Mouse (Mus musculus): Measurements from ENCODE around the gene Plekha4. TPM values are rescaled to one million over a fixed set of nuclear protein-coding genes. Genes with fewer than 3 reads are reported as not detected.
"Not testable (repeated sequence)": the region's sequence is repeated elsewhere in the genome, so short reads cannot be mapped to it uniquely, and the experiment has no call there.

Plekha4 gene
- polyA plus RNA-seq, 1 experiment from 2014 or later: 0.80 TPM

DNA sequence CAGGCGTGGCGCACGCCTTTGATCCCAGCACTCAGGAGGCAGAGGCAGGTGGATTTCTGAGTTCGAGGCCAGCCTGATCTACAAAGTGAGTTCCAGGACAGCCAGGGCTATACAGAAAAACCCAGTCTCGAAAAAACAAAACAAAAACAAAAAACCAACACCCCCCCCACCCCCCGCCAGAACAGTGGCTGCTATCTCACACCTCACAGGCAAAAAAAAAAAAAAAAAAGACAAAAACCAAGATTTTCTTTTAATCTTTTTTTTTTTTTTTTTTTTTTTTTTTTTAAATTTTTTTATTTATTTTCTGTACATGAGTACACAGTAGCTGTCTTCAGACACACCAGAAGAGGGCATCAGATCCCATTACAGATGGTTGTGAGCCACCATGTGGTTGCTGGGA, 1.0 kb downstream of the Plekha4 start:
- not testable (repeated sequence) for H3K4me3 ChIP-seq (ENCODE audit: control insufficient read depth in 1 of 2, insufficient read depth in 1 of 2, low read depth in 1 of 2, low read length in 2 of 2); H3K9me3 ChIP-seq (ENCODE audit: control insufficient read depth, low read length); H3K27me3 ChIP-seq (ENCODE audit: control insufficient read depth, insufficient read depth, low read length); H3K9ac ChIP-seq (ENCODE audit: low read length); ATAC-seq (ENCODE audit: insufficient number of reproducible peaks, insufficient read depth, low FRiP score, low read depth); H3K4me2 ChIP-seq (ENCODE audit: low read length)
- WGBS: 84% methylated on average over 6 of the region's 6 CpGs
- peaks cover 27 to 44% of the 10 kb centered on the region in 2 experiments for H3K4me1 ChIP-seq (ENCODE audit: control insufficient read depth in 2 of 2, insufficient read depth in 2 of 2, low read length in 2 of 2)
- H3K36me3 ChIP-seq (ENCODE audit: control insufficient read depth, insufficient read depth, low read length): peaks cover 22% of the 10 kb centered on the region
- 0 out of 4 replicates have a peak overlapping the region, but pooled peaks of 1 of the 2 experiments have one; percentile 98 for H3K27ac ChIP-seq (replicated peaks in 1 of 2; ENCODE audit: control insufficient read depth in 1 of 2, insufficient read depth in 1 of 2, low read depth in 2 of 2, low read length in 2 of 2)

DNA sequence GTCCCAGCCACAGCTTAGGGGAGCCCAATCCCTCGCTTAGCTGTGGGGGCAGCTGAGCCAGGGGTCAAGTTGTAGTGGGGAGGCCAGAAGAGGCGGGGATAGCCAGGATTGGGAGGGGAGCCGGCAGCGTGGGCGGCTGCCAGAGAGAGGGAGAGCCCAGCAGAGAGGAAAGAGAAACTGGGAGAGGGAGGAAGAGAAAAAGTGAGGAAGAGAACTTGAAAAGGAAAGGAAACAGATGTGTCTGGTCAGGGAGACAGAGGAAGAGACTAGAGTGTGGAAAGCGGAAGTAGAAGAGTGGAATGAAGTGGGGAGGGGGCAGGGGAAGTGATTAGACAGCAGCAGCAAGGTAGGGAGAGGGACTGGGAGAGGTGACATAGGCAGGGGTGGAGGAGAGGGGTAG, 3.3 kb downstream of the Plekha4 start:
- Histone ChIP-seq H3K4me3 (ENCODE audit: control insufficient read depth in 1 of 2, insufficient read depth in 1 of 2, low read depth in 1 of 2, low read length in 2 of 2) (no peak overlapping the region), H3K27ac (replicated peaks in 1 of 2; ENCODE audit: control insufficient read depth in 1 of 2, insufficient read depth in 1 of 2, low read depth in 2 of 2, low read length in 2 of 2) (0 out of 4 replicates have a peak overlapping the region, but pooled peaks of 1 of the 2 experiments have one; percentile 44), H3K36me3 (ENCODE audit: control insufficient read depth, insufficient read depth, low read length) (peaks cover 3% of the 10 kb centered on the region; the same call in 1 of the 2 replicates), H3K4me1 (ENCODE audit: control insufficient read depth in 2 of 2, insufficient read depth in 2 of 2, low read length in 2 of 2) (peaks cover 23 to 29% of the 10 kb centered on the region in 2 experiments), H3K4me2 (ENCODE audit: low read length) (peak overlapping the region; percentile 26; the same call in 1 of the 2 replicates), H3K9ac (ENCODE audit: low read length) (peak overlapping the region; percentile 34; the same call in 1 of the 2 replicates), H3K9me3 (ENCODE audit: control insufficient read depth, low read length) (no peaks in the 10 kb centered on the region), H3K27me3 (ENCODE audit: control insufficient read depth, insufficient read depth, low read length) (no peaks in the 10 kb centered on the region)
- 10% methylated on average over 6 of the region's 6 CpGs for WGBS
- ATAC-seq (ENCODE audit: insufficient number of reproducible peaks, insufficient read depth, low FRiP score, low read depth): no peak

DNA sequence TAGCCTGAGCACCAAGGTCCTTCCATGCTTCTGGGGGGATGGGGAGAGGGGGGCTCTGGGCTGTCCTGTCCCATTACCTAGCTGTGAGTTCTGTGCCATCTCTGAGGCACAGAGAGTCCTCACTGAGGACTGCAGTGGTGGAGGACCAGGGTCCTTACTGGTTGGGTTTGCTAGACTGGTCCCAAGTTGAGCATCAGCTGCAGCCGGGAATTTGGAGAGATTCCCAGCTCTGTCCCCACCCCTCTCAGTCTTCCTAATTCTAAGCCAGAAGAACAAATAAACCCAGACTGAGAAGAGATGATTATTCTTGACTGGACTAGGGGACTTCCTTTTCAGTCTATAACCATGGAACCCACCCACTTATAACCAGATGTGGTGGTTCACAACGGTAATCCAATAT, 4.5 kb downstream of the Plekha4 start:
- no peak for ATAC-seq (ENCODE audit: insufficient number of reproducible peaks, insufficient read depth, low FRiP score, low read depth)
- Histone ChIP-seq H3K27ac (replicated peaks in 1 of 2; ENCODE audit: control insufficient read depth in 1 of 2, insufficient read depth in 1 of 2, low read depth in 2 of 2, low read length in 2 of 2) (no peak overlapping the region), H3K4me3 (ENCODE audit: control insufficient read depth in 1 of 2, insufficient read depth in 1 of 2, low read depth in 1 of 2, low read length in 2 of 2) (no peak overlapping the region), H3K27me3 (ENCODE audit: control insufficient read depth, insufficient read depth, low read length) (no peaks in the 10 kb centered on the region), H3K4me1 (ENCODE audit: control insufficient read depth in 2 of 2, insufficient read depth in 2 of 2, low read length in 2 of 2) (peaks cover 15 to 18% of the 10 kb centered on the region in 2 experiments), H3K4me2 (ENCODE audit: low read length) (no peak overlapping the region), H3K9me3 (ENCODE audit: control insufficient read depth, low read length) (no peaks in the 10 kb centered on the region), H3K9ac (ENCODE audit: low read length) (no peak overlapping the region), H3K36me3 (ENCODE audit: control insufficient read depth, insufficient read depth, low read length) (no peaks in the 10 kb centered on the region)
- WGBS: 41% methylated on average over 2 of the region's 2 CpGs

DNA sequence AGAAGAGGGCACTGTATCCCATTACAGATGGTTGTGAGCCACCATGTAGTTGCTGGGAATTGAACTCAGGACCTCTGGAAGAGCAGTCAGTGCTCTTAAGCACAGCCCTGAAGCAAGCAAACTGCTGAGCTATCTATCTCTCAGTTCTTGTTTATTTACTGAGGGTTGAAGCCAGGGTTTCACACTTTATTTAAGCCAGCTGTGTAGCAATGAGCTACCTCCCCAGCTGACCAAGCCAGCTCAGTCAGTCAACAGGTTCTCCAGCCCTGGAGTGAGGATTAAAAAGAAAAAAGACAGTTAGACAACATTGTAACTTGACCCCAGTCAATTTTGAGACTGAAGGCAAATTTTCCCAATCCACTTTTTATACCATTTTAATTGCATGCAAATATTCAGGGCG, 9.5 kb downstream of the Plekha4 start:
- no peak overlapping the region for H3K4me2 ChIP-seq (ENCODE audit: low read length)
- no peak overlapping the region for H3K9ac ChIP-seq (ENCODE audit: low read length)
- H3K4me1 ChIP-seq (ENCODE audit: control insufficient read depth in 2 of 2, insufficient read depth in 2 of 2, low read length in 2 of 2): peaks cover 3 to 9% of the 10 kb centered on the region in 2 experiments; a peak in 3 of 4 replicates
- H3K9me3 ChIP-seq (ENCODE audit: control insufficient read depth, low read length): no peaks in the 10 kb centered on the region
- WGBS: 82% methylated on average over 1 of the region's 1 CpGs
- H3K36me3 ChIP-seq (ENCODE audit: control insufficient read depth, insufficient read depth, low read length): no peaks in the 10 kb centered on the region
- H3K27me3 ChIP-seq (ENCODE audit: control insufficient read depth, insufficient read depth, low read length): no peaks in the 10 kb centered on the region
- no peak for ATAC-seq (ENCODE audit: insufficient number of reproducible peaks, insufficient read depth, low FRiP score, low read depth)
- no peak overlapping the region for H3K27ac ChIP-seq (replicated peaks in 1 of 2; ENCODE audit: control insufficient read depth in 1 of 2, insufficient read depth in 1 of 2, low read depth in 2 of 2, low read length in 2 of 2)
- H3K4me3 ChIP-seq (ENCODE audit: control insufficient read depth in 1 of 2, insufficient read depth in 1 of 2, low read depth in 1 of 2, low read length in 2 of 2): no peak overlapping the region

DNA sequence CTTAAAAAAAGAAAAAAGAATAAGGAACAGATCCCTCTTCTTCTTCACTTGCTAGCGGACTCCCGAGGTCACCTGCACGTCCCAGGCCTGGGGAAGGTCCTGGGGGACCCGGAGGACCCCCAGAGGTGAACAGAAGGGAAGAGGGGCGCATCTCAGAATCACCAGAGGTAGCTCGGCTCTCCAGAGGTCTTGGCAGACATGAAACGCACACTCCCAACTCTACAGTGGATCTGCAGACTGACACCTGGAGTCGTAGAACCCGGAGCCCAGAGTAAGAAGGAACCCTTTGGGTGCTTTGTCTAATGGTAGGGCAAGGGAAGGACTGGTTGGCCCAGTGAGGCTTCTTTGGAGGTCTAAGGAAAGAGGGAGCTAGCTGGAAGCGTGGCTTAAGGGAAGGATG, 11.5 kb downstream of the Plekha4 start:
- Histone ChIP-seq H3K4me1 (ENCODE audit: control insufficient read depth in 2 of 2, insufficient read depth in 2 of 2, low read length in 2 of 2) (peaks cover 2 to 6% of the 10 kb centered on the region in 2 experiments; a peak in 3 of 4 replicates), H3K9ac (ENCODE audit: low read length) (peak overlapping the region; percentile 72), H3K4me3 (ENCODE audit: control insufficient read depth in 1 of 2, insufficient read depth in 1 of 2, low read depth in 1 of 2, low read length in 2 of 2) (peak overlapping the region; percentile 53 to 56; a peak in 3 of 4 replicates), H3K27ac (replicated peaks in 1 of 2; ENCODE audit: control insufficient read depth in 1 of 2, insufficient read depth in 1 of 2, low read depth in 2 of 2, low read length in 2 of 2) (no peak overlapping the region), H3K4me2 (ENCODE audit: low read length) (peak overlapping the region; percentile 89), H3K36me3 (ENCODE audit: control insufficient read depth, insufficient read depth, low read length) (no peaks in the 10 kb centered on the region), H3K9me3 (ENCODE audit: control insufficient read depth, low read length) (no peaks in the 10 kb centered on the region), H3K27me3 (ENCODE audit: control insufficient read depth, insufficient read depth, low read length) (no peaks in the 10 kb centered on the region)
- no peak for ATAC-seq (ENCODE audit: insufficient number of reproducible peaks, insufficient read depth, low FRiP score, low read depth)
- WGBS: 81% methylated on average over 10 of the region's 10 CpGs

DNA sequence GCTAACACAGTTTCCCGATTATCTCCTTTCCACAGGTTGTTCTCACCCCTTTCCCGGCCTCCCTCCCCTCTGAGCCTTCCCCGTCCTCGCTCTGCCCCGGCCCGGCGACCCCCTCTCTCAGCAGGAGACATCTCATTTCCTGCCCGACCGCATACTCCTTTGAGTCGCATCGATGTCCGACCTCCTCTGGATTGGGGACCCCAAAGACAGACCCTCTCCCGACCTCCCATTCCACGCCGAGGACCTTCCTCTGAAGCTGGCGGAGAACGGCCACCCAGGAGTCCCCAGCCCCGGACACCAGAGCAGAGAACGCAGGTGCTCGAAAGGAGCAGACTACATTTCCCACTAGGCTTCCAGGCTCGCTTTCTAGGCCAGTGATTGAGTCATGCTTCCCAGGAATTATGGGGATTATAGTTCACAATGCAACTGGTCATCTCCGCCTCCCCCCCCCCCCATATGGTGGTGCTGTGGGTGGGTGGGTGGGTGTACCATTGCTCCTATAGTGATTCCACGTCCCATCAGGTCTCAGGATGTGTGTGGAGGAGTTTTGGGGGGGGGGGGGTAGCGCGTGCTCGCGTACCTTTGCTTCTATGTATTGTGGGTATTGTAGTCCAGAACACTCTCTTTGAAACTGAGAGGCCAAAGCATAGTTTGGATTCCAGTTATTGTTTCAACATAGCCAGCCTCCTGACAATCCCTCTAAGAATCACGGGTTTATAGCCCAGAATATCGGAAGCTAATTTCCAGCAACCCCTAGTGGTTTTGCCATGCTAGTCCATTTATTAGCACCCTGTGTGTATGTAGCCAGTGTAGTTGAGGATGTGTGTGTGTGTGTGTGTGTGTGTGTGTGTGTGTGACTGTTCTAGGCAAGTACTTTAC, 12.3 kb downstream of the Plekha4 start:
- Histone ChIP-seq H3K36me3 (ENCODE audit: control insufficient read depth, insufficient read depth, low read length) (no peaks in the 10 kb centered on the region), H3K4me2 (ENCODE audit: low read length) (peak overlapping the region; percentile 89), H3K4me1 (ENCODE audit: control insufficient read depth in 2 of 2, insufficient read depth in 2 of 2, low read length in 2 of 2) (peaks cover 2 to 6% of the 10 kb centered on the region in 2 experiments; a peak in 3 of 4 replicates), H3K9ac (ENCODE audit: low read length) (peak overlapping the region; percentile 72), H3K27ac (replicated peaks in 1 of 2; ENCODE audit: control insufficient read depth in 1 of 2, insufficient read depth in 1 of 2, low read depth in 2 of 2, low read length in 2 of 2) (no peak overlapping the region), H3K27me3 (ENCODE audit: control insufficient read depth, insufficient read depth, low read length) (no peaks in the 10 kb centered on the region), H3K9me3 (ENCODE audit: control insufficient read depth, low read length) (no peaks in the 10 kb centered on the region), H3K4me3 (ENCODE audit: control insufficient read depth in 1 of 2, insufficient read depth in 1 of 2, low read depth in 1 of 2, low read length in 2 of 2) (peak overlapping the region; percentile 53 to 56)
- peak; percentile 37 for ATAC-seq (ENCODE audit: insufficient number of reproducible peaks, insufficient read depth, low FRiP score, low read depth)
- 4% methylated on average over 29 of the region's 29 CpGs for WGBS

DNA sequence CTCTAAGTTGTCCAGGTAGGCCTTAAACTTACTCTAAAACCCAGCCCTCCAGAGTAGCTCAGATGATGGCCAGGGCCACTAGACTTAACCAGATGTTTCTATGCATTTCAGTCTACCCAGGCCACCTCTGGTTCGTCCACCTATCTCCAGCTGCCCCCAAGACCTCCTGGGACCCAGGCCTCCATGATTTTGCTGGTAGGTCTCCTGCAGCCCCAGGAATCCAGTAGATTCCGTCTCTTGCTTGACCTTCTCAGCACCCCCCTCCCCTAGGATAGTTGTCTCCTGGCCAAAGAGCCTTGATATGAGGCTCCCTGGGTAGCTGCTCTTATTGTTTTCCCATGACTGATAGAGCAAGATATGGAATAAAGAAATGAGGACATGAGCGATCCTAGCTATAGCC, 13.0 kb downstream of the Plekha4 start:
- Histone ChIP-seq H3K4me1 (ENCODE audit: control insufficient read depth in 2 of 2, insufficient read depth in 2 of 2, low read length in 2 of 2) (peaks cover 2 to 6% of the 10 kb centered on the region in 2 experiments; a peak in 3 of 4 replicates), H3K36me3 (ENCODE audit: control insufficient read depth, insufficient read depth, low read length) (no peaks in the 10 kb centered on the region), H3K4me2 (ENCODE audit: low read length) (no peak overlapping the region), H3K27ac (replicated peaks in 1 of 2; ENCODE audit: control insufficient read depth in 1 of 2, insufficient read depth in 1 of 2, low read depth in 2 of 2, low read length in 2 of 2) (no peak overlapping the region), H3K9me3 (ENCODE audit: control insufficient read depth, low read length) (no peaks in the 10 kb centered on the region), H3K9ac (ENCODE audit: low read length) (no peak overlapping the region), H3K27me3 (ENCODE audit: control insufficient read depth, insufficient read depth, low read length) (no peaks in the 10 kb centered on the region), H3K4me3 (ENCODE audit: control insufficient read depth in 1 of 2, insufficient read depth in 1 of 2, low read depth in 1 of 2, low read length in 2 of 2) (no peak overlapping the region)
- ATAC-seq (ENCODE audit: insufficient number of reproducible peaks, insufficient read depth, low FRiP score, low read depth): no peak
- WGBS: 70% methylated on average over 3 of the region's 3 CpGs

Measured in heart, embryonic 14.5 days (tissue).